Mouse (Mus musculus) ES-E14 (cell line): ENCODE data around the gene Lgr6. TPM values are rescaled to one million over a fixed set of nuclear protein-coding genes. Genes with fewer than 3 reads are reported as not detected.

Source experiments
- DNase-seq: peaks from one replicate; pipeline ENCODE4 v3.0.0-alpha.2; 2013; ENCODE audit warnings: low read depth, low spot score
- H3K27ac ChIP-seq: 2 replicates; pipeline ENCODE4 v1.5.1; 2012; ENCODE audit warnings: low read depth, mild to moderate bottlenecking, low read length, moderate library complexity, mixed read lengths; ENCODE audit not compliant: poor library complexity, insufficient read depth, severe bottlenecking
- H3K36me3 ChIP-seq: 2 replicates; pipeline ENCODE4 v1.6.1; 2012; ENCODE audit warnings: mild to moderate bottlenecking, low read length, moderate library complexity, mixed read lengths; ENCODE audit not compliant: control insufficient read depth, poor library complexity, insufficient read depth, severe bottlenecking
- H3K4me1 ChIP-seq, 2 experiments: fragments of 150-350 bp in 1 of 2; sonication (generic) in 1 of 2; 2 replicates each; pipeline ENCODE4 v1.6.1; 2012; ENCODE audit warnings: low read length in 2 of 2, mild to moderate bottlenecking in 1 of 2, mixed read lengths in 1 of 2; ENCODE audit not compliant: control insufficient read depth in 2 of 2, insufficient read depth in 2 of 2, poor library complexity in 1 of 2
- H3K4me3 ChIP-seq, 2 experiments: fragments of 150-350 bp in 1 of 2; sonication (generic) in 1 of 2; 2 replicates each; pipeline ENCODE4 v1.5.1; 2012; ENCODE audit warnings: low read length in 2 of 2, low read depth in 1 of 2, mild to moderate bottlenecking in 1 of 2, mixed read lengths in 1 of 2; ENCODE audit not compliant: insufficient read depth in 1 of 2, poor library complexity in 1 of 2, severe bottlenecking in 1 of 2
- H3K9ac ChIP-seq: 2 replicates; pipeline ENCODE4 v1.6.1; 2012; ENCODE audit warnings: low read depth, mild to moderate bottlenecking, low read length, mixed read lengths; ENCODE audit not compliant: poor library complexity, insufficient read depth, severe bottlenecking
- H3K9me3 ChIP-seq: fragments of 150-350 bp; sonication (generic); 2 replicates; pipeline ENCODE4 v1.6.1; 2012; ENCODE audit warnings: low read depth, mild to moderate bottlenecking, low read length; ENCODE audit not compliant: control insufficient read depth, insufficient read depth
- CHD2 ChIP-seq: IDR thresholded peaks from 2 replicates; pipeline ENCODE4 v1.6.1; 2014; ENCODE audit warnings: mild to moderate bottlenecking, low read depth, low read length, inconsistent platforms
- HCFC1 ChIP-seq: IDR thresholded peaks from 2 replicates; pipeline ENCODE4 v1.6.1; 2012; ENCODE audit warnings: low read length, inconsistent platforms, borderline replicate concordance; ENCODE audit not compliant: insufficient read depth
- MAFK ChIP-seq: IDR thresholded peaks from 2 replicates; pipeline ENCODE4 v1.6.1; 2014; ENCODE audit warnings: mild to moderate bottlenecking, low read depth, low read length, inconsistent platforms; ENCODE audit not compliant: insufficient read depth
- ZC3H11A ChIP-seq: IDR thresholded peaks from 2 replicates; pipeline ENCODE4 v1.6.1; 2012; ENCODE audit warnings: low read depth, mild to moderate bottlenecking, inconsistent platforms, low read length, borderline replicate concordance
- ZNF384 ChIP-seq: IDR thresholded peaks from 2 replicates; pipeline ENCODE4 v1.6.1; 2012; ENCODE audit warnings: low read depth, low read length, inconsistent platforms
- in situ Hi-C, 2 experiments: fragments of 600-800 bp; cut with MboI; formaldehyde crosslinking; loops; one replicate each; pipeline ENCODE4 v1.15.1; 2025; ENCODE audit warnings: low sequenced_read_pairs in 2 of 2, inconsistent platforms in 1 of 2; ENCODE audit not compliant: unreplicated experiment in 2 of 2
- total RNA-seq: library from RNA; depleted of rRNA; stranded (reverse); fragments of 300-350 nt; gene quantifications from 2 replicates; pipeline ENCODE4 v1.2.3, GENCODE M21; 2012; rRNA removed

The Lgr6 gene
- total RNA-seq, 1 experiment: 1.7 TPM

- Histone ChIP-seq H3K4me3 (no peak overlapping the region), H3K9ac (no peak overlapping the region), H3K36me3 (no peaks in the 10 kb centered on the region; the same call in 1 of the 2 replicates), H3K27ac (no peak overlapping the region), H3K9me3 (no peaks in the 10 kb centered on the region), H3K4me1 (peaks cover 0 to 6% of the 10 kb centered on the region in 2 experiments; a peak in 1 of 4 replicates)
- no peak for DNase-seq
- TF ChIP-seq CHD2: no peak
- no peak for TF ChIP-seq ZC3H11A
- no peak for TF ChIP-seq HCFC1
- TF ChIP-seq MAFK: no peak
- no peak for TF ChIP-seq ZNF384
- in situ Hi-C loops: no loop called here
Measured at GRCm38 (mm10) chr1:134938233-134938632, 166.8 kb downstream of the Lgr6 start.

GRCm38 (mm10) chr1:134936335-134936734 lies 168.7 kb downstream of the Lgr6 start:
- Histone ChIP-seq H3K27ac (no peak overlapping the region), H3K36me3 (no peaks in the 10 kb centered on the region; the same call in 1 of the 2 replicates), H3K4me1 (peaks cover 0 to 6% of the 10 kb centered on the region in 2 experiments; a peak in 1 of 4 replicates), H3K9ac (no peak overlapping the region), H3K9me3 (no peaks in the 10 kb centered on the region), H3K4me3 (no peak overlapping the region)
- DNase-seq: no peak
- in situ Hi-C loops: no loop called here
- TF ChIP-seq ZNF384 (no peak), ZC3H11A (no peak), HCFC1 (no peak)

Other genes with a start within 250 kb of the Lgr6 start
- gene Ppp1r12b, start 149.3 kb downstream of the Lgr6 start, total RNA-seq: 5.4 and 7.4 TPM in 2 replicates
- 24.2 and 29.7 TPM in 2 replicates for gene Ube2t, start 142.7 kb downstream of the Lgr6 start, total RNA-seq
- gene Ptpn7, start 27.4 kb upstream of the Lgr6 start, total RNA-seq: 1.1 and 2.3 TPM in 2 replicates
- gene Arl8a, start 41.5 kb upstream of the Lgr6 start, total RNA-seq: 17.5 and 19.3 TPM in 2 replicates
- gene Gpr37l1, start 62.4 kb upstream of the Lgr6 start, total RNA-seq: 0.26 TPM in 1 of 2 replicates, not detected in the other
- 9.4 and 13.4 TPM in 2 replicates for gene Elf3, start 153.3 kb upstream of the Lgr6 start, total RNA-seq
- gene Rnpep, start 178.8 kb upstream of the Lgr6 start, total RNA-seq: 19.1 and 21.8 TPM in 2 replicates
- gene Timm17a, start 208.5 kb upstream of the Lgr6 start, total RNA-seq: 139 and 187 TPM in 2 replicates
- gene Lmod1, start 219.5 kb upstream of the Lgr6 start, total RNA-seq: 1.6 and 2.6 TPM in 2 replicates